Mouse (Mus musculus) midbrain, embryonic 12.5 days (tissue): ENCODE measurements around the gene Sap18b. TPM values are rescaled to one million over a fixed set of nuclear protein-coding genes. Genes with fewer than 3 reads are reported as not detected.
A peak's percentile ranks its signal among the peaks of the same experiment; 100 is the strongest.
"Not testable (repeated sequence)": the region's sequence is repeated elsewhere in the genome, so short reads cannot be mapped to it uniquely, and the experiment has no call there.

Experiments
- ATAC-seq: fragments of 200-750 bp; cut with Nextera tagmentation; 2 replicates; pipeline ENCODE4 v1.8.0; 2017; ENCODE audit warnings: low read depth, moderate TSS enrichment, moderate library complexity; ENCODE audit not compliant: low FRiP score
- H3K27ac ChIP-seq: fragments of 300-500 bp; sonication (generic); replicated peaks from 2 replicates; pipeline ENCODE4 v1.5.1; 2016; ENCODE audit warnings: mild to moderate bottlenecking
- H3K27me3 ChIP-seq: fragments of 300-500 bp; sonication (generic); 2 replicates; pipeline ENCODE4 v1.6.1; 2016; ENCODE audit warnings: mild to moderate bottlenecking
- H3K36me3 ChIP-seq: fragments of 300-500 bp; sonication (generic); 2 replicates; pipeline ENCODE4 v1.6.1; 2016
- H3K4me1 ChIP-seq: fragments of 300-500 bp; sonication (generic); 2 replicates; pipeline ENCODE4 v1.6.1; 2016
- H3K4me2 ChIP-seq: fragments of 300-500 bp; sonication (generic); replicated peaks from 2 replicates; pipeline ENCODE4 v1.6.1; 2016; ENCODE audit warnings: mild to moderate bottlenecking, moderate library complexity
- H3K4me3 ChIP-seq: fragments of 300-500 bp; sonication (generic); 2 replicates; pipeline ENCODE4 v1.5.1; 2016; ENCODE audit warnings: mild to moderate bottlenecking
- H3K9ac ChIP-seq: fragments of 300-500 bp; sonication (generic); replicated peaks from 2 replicates; pipeline ENCODE4 v1.6.1; 2016; ENCODE audit warnings: mild to moderate bottlenecking, moderate library complexity
- H3K9me3 ChIP-seq: fragments of 300-500 bp; sonication (generic); 2 replicates; pipeline ENCODE4 v1.6.1; 2016; ENCODE audit warnings: mild to moderate bottlenecking
- whole genome bisulfite sequencing: fragments of 180-500 bp; shearing (Covaris S2); methylation state at CpG from one replicate; pipeline ENCODE4 v1.1.7; 2016; 5-methylcytosine and 5-hydroxymethylcytosine counted together
- polyA plus RNA-seq: library from polyadenylated mRNA; unstranded; fragments of >200 nt; fragmentation: Nextera tagmentation; extraction: Ambion mirVana; gene quantifications from 2 replicates; pipeline ENCODE4 v1.2.1, GENCODE M21; 2016

Gene Sap18b
- polyA plus RNA-seq, 1 experiment from 2014 or later = 330 TPM

DNA sequence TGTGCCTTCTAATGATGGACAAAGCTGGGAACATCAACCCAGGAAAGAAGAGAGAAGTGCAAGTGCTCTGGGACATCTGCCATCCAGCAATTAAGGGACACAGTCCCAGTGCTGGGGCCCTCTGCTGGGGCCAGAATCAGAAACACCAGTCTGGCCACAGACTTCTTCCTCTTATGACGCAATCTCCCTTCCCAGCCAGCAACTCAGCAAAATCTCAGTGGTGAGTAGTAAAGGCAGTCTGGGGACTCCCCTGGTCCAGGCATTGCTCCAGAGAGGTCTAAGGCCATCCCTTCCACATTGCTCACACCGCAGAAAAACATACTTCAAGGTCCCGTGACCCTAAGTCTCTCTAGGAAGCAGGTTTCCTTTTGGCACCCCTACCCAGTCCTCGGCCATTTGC is 27.1 kb downstream of the Sap18b start:
- Histone ChIP-seq H3K27me3 (no peaks in the 10 kb centered on the region), H3K4me1 (peaks cover 14% of the 10 kb centered on the region), H3K36me3 (peaks cover 4% of the 10 kb centered on the region), H3K9ac (peak overlapping the region; percentile 68; the same call in 1 of the 2 replicates), H3K27ac (no peak overlapping the region), H3K4me3 (peak overlapping the region; percentile 71), H3K4me2 (peak overlapping the region; percentile 83), H3K9me3 (no peaks in the 10 kb centered on the region)
- 74% methylated on average over 4 of the region's 4 CpGs for WGBS
- ATAC-seq = no peak

DNA sequence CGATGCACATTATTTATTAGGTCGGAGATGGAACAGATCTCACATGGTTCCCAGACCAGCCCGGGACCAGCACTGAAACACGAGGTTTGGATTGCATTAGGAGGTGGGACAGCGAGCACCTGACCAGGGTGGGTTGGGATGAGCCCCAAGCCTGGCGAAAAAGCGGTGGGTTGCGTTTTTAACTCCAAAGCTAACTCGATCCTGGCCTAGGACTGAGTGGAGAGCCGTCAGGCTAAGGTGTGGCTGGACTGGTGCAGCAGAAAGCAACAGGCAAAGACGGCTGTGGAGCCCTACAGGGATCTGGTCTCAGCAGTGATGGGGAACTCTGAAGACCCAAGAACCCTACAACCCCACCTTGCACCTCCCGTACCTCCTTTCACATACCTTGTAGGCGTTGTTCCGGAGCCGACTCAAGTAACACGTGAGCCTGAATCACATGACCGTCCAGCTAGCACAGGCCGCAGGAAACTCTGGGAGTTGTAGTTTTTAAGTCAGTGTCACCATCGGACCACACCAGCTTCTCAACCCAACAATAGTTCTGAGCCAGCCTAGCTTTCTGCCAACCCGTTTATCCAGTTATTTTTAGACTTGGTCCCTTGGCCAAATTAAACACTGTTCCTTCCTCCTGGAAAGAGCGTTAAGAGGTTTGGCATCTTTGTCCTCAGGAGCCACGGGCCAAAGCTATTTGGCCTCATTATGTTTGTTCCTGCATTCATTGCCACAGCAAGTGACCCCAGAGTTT is 28.1 kb downstream of the Sap18b start, which contains the start of gene Slc38a7:
TSS of gene Slc38a7 (minus strand) at position 438 of the 742 bp plus-strand sequence.
- peaks cover 14% of the 10 kb centered on the region for H3K4me1 ChIP-seq
- H3K9ac ChIP-seq = peak within 1 kb of the TSS; percentile 68
- H3K27ac ChIP-seq = no peak within 1 kb of the TSS
- peak; percentile 98 for ATAC-seq
- H3K4me3 ChIP-seq = peak within 1 kb of the TSS; percentile 71
- peak within 1 kb of the TSS; percentile 83 for H3K4me2 ChIP-seq
- H3K9me3 ChIP-seq = no peaks in the 10 kb centered on the region
- WGBS = 12% methylated on average over 22 of the region's 22 CpGs
- no peaks in the 10 kb centered on the region for H3K27me3 ChIP-seq
- peaks cover 4% of the 10 kb centered on the region for H3K36me3 ChIP-seq

DNA sequence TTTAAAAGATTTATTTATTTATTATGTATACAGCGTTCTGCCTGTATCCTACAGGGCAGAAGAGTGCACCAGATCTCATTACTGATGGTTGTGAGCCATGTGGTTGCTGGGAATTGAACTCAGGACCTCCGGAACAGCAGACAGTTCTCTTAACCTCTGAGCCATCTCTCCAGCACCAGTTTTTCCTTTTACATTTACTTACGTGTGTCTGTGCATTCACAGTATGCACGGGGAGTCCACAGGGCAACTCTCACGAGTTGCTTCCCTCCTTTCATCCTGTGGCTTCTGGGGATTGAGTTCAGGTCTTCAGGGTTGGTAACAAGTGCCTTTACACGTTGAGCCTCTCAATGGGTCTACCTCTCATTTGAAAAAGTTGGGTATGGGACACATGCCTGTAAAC is 29.0 kb downstream of the Sap18b start:
- WGBS = 85% methylated on average over 6 of the region's 6 CpGs
- no peaks in the 10 kb centered on the region for H3K9me3 ChIP-seq
- no peak for ATAC-seq
- H3K9ac ChIP-seq = no peak overlapping the region
- H3K36me3 ChIP-seq = no peaks in the 10 kb centered on the region; the same call in 1 of the 2 replicates
- no peak overlapping the region for H3K4me3 ChIP-seq
- H3K4me2 ChIP-seq = no peak overlapping the region
- no peak overlapping the region for H3K27ac ChIP-seq
- no peaks in the 10 kb centered on the region for H3K27me3 ChIP-seq
- H3K4me1 ChIP-seq = peaks cover 14% of the 10 kb centered on the region

DNA sequence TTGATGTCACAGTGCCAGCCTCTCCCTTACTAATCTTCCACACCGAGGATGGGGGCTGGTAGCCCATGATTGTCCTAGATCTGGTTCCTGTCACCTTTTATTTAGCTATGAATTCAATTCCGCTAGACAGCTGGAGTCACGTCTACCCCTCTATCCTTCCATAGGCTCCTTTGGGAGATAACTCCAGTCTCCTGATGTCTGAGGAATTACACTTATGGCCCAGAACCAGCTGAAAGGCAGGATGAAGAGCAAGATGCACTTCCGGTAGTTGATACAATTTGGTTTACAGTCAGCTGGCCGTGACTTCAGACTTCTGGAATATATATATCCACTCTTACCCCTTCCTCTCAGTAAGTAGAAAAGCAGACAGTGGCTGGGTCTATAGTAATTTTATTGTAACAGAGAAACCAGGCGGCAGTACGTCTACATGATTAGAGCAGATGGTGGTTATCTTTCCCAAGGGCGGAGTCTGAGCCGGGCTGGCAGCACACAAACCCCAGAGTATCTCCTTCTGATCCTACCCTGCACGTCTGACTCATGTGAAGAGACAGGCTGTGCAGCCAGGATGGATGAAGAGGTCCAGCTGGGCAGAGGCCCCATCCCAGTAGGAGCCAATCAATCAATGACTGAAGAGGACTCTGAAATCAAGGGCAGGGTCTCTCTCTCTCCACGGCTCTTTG is 38.8 kb downstream of the Sap18b start:
- H3K4me2 ChIP-seq, H3K27ac ChIP-seq, H3K4me1 ChIP-seq, H3K27me3 ChIP-seq, H3K9me3 ChIP-seq, H3K9ac ChIP-seq, H3K4me3 ChIP-seq, ATAC-seq: not testable (repeated sequence)
- H3K36me3 ChIP-seq = peaks cover 48% of the 10 kb centered on the region
- WGBS = 93% methylated on average over 11 of the region's 11 CpGs

DNA sequence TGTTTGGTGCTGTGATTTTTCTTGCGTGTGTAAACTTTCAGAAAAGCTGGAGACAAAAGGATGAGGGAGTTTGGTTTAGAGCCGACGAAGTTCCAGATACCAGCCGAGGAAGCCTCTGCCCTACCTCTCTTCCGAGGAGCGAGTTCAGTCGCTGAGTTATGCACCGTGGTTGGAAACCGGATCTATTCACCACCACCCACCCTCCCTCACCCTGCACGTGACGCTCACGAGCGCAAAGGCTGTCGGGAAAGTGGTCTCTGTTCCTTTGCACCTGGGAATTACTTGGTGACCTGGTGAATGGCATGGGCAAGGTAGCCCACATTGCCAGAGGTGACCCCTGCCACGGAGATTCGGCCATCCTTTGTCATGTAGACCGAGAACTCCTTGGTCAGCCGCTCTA is 39.7 kb downstream of the Sap18b start:
- H3K36me3 ChIP-seq = peaks cover 58% of the 10 kb centered on the region
- WGBS = 95% methylated on average over 18 of the region's 18 CpGs
- H3K4me1 ChIP-seq, H3K4me2 ChIP-seq, H3K4me3 ChIP-seq, ATAC-seq, H3K27me3 ChIP-seq, H3K9me3 ChIP-seq, H3K9ac ChIP-seq, H3K27ac ChIP-seq: not testable (repeated sequence)

DNA sequence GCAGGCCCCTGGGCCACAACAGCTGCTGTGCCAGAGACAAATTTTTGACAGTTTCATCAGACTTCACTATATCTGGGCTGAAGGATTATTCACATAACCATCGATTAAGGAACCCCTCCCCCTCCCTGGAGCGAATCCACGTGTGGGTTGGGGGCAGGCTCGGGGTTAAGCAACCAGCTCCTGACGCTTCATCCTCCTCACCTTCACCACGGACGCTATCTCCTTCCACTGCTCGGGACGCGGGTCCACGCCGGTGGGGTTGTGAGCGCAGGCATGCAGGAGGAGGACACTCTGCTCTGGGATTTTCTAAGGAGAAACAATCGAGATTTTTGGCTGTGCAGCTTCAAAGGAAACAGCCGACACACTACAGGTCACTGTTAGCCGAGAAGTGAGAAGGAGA is 46.5 kb downstream of the Sap18b start:
- H3K9me3 ChIP-seq = no peaks in the 10 kb centered on the region
- no peak overlapping the region for H3K4me3 ChIP-seq
- peaks cover 96% of the 10 kb centered on the region for H3K36me3 ChIP-seq
- H3K9ac ChIP-seq = no peak overlapping the region
- H3K27me3 ChIP-seq = no peaks in the 10 kb centered on the region
- no peak for ATAC-seq
- WGBS = 91% methylated on average over 16 of the region's 16 CpGs
- no peak overlapping the region for H3K4me2 ChIP-seq
- no peak overlapping the region for H3K27ac ChIP-seq
- no peaks in the 10 kb centered on the region for H3K4me1 ChIP-seq

DNA sequence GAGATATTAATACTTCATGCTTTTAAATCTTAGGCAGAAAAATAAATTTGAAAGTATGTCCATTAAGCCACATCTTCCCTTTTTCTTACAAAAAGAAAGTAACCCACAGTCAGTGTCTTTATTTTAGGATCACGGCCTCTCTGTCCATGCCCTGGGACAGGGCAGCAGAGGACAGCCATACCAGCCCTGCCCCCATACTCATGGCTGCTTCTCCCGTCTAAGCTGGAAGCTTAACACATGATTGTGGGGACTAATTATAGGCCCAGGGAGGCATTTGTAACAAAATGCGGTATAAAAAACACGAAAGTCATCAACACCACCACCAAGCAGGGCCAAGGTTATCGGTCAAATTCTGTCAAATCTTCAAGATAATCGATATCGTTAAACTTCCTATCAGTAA is 50.1 kb downstream of the Sap18b start:
- no peak for ATAC-seq
- H3K9me3 ChIP-seq = no peaks in the 10 kb centered on the region
- no peaks in the 10 kb centered on the region for H3K27me3 ChIP-seq
- no peak overlapping the region for H3K4me2 ChIP-seq
- no peak overlapping the region for H3K9ac ChIP-seq
- 96% methylated on average over 7 of the region's 7 CpGs for WGBS
- peaks cover 12% of the 10 kb centered on the region for H3K4me1 ChIP-seq
- peaks cover 71% of the 10 kb centered on the region for H3K36me3 ChIP-seq
- H3K27ac ChIP-seq = no peak overlapping the region
- no peak overlapping the region for H3K4me3 ChIP-seq

Other genes with a start within 250 kb of the Sap18b start
- not detected in 2 replicates for gene Prss54, start 249.0 kb upstream of the Sap18b start, polyA plus RNA-seq
- gene Gins3, start 191.9 kb upstream of the Sap18b start, polyA plus RNA-seq = 20.2 and 21.9 TPM in 2 replicates
- 75.2 and 77.7 TPM in 2 replicates for gene Ndrg4, start 148.4 kb upstream of the Sap18b start, polyA plus RNA-seq
- 21.0 and 26.3 TPM in 2 replicates for gene Setd6, start 109.5 kb upstream of the Sap18b start, polyA plus RNA-seq
- 88.1 and 94.3 TPM in 2 replicates for gene Cnot1, start 17.9 kb upstream of the Sap18b start, polyA plus RNA-seq
- gene Slc38a7, start 28.2 kb downstream of the Sap18b start, polyA plus RNA-seq = 19.7 and 19.9 TPM in 2 replicates
- 164 and 194 TPM in 2 replicates for gene Got2, start 63.2 kb downstream of the Sap18b start, polyA plus RNA-seq